Mouse (Mus musculus): ENCODE measurements around the gene Stap1. TPM values are rescaled to one million over a fixed set of nuclear protein-coding genes. Genes with fewer than 3 reads are reported as not detected.

Stap1 gene
- polyA plus RNA-seq, 1 experiment from 2014 or later = 3.9 TPM

DNA sequence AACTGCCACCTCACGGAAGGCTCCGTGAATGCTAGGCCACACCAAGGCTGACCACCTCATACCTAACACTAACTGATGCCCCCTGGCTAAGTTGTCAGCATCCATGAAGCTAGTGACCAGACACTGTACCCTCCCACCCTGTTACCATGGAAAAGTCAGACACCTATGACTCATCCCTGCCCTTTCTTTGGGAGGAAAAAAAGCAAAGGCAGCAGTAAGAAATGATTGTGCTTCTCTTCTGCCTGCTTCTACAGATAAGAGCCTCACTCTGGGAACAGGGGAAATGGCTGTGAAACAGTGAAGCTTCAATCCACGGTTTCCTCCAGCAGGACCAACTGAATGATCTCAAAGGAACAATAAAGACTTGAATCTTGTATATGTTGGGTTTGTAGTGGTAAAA, 3.1 kb upstream of the Stap1 start:
- Histone ChIP-seq H3K27me3 (ENCODE audit: insufficient read depth, low read length) (no peaks in the 10 kb centered on the region), H3K4me2 (ENCODE audit: low read depth, low read length) (no peak overlapping the region), H3K36me3 (replicated peaks; ENCODE audit: insufficient read depth, low read length) (no peaks in the 10 kb centered on the region), H3K4me1 (ENCODE audit: insufficient read depth) (peaks cover 27% of the 10 kb centered on the region), H3K4me3 (ENCODE audit: low read depth, low read length) (no peak overlapping the region), H3K9me3 (ENCODE audit: low read length) (no peaks in the 10 kb centered on the region), H3K27ac (ENCODE audit: low read depth) (peak overlapping the region; percentile 58; the same call in 1 of the 2 replicates), H3K9ac (replicated peaks) (no peak overlapping the region)
- WGBS (ENCODE audit: insufficient replicate concordance) = 25% methylated on average over 3 of the region's 3 CpGs
- no peak for DNase-seq
- ATAC-seq = no peak
- no peak for TF ChIP-seq EP300 (IDR thresholded peaks at IDR 0.05; ENCODE audit: low read depth)
- TF ChIP-seq CTCF (IDR thresholded peaks at IDR 0.05; ENCODE audit: low read depth) = no peak

DNA sequence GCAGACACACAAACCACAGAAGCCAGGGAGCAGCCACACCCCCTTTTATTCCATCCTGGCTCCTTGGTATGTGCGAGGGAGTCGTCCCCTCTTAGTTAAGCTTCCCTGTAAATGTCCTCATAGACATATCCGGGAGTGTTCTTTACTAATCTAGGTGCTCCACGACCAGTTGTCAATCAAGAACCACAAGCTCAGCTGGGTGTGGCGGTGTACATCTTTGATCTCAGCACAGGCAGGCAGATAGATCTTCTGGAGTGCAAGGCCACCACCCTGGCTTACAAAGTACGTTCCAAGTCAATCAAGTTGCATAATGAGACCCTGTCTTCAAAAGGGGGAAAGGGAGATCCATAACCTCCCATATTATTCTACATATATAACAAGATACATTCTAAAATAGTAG, 2.4 kb upstream of the Stap1 start:
- Histone ChIP-seq H3K27ac (ENCODE audit: low read depth) (peak overlapping the region; percentile 58; the same call in 1 of the 2 replicates), H3K4me1 (ENCODE audit: insufficient read depth) (peaks cover 20% of the 10 kb centered on the region), H3K36me3 (replicated peaks; ENCODE audit: insufficient read depth, low read length) (no peaks in the 10 kb centered on the region), H3K4me3 (ENCODE audit: low read depth, low read length) (no peak overlapping the region), H3K27me3 (ENCODE audit: insufficient read depth, low read length) (no peaks in the 10 kb centered on the region), H3K9ac (replicated peaks) (no peak overlapping the region), H3K9me3 (ENCODE audit: low read length) (no peaks in the 10 kb centered on the region), H3K4me2 (ENCODE audit: low read depth, low read length) (no peak overlapping the region)
- DNase-seq (no peak), ATAC-seq (no peak)
- TF ChIP-seq EP300 (IDR thresholded peaks at IDR 0.05; ENCODE audit: low read depth) (no peak), CTCF (IDR thresholded peaks at IDR 0.05; ENCODE audit: low read depth) (no peak)
- WGBS (ENCODE audit: insufficient replicate concordance) = 47% methylated on average over 6 of the region's 6 CpGs

DNA sequence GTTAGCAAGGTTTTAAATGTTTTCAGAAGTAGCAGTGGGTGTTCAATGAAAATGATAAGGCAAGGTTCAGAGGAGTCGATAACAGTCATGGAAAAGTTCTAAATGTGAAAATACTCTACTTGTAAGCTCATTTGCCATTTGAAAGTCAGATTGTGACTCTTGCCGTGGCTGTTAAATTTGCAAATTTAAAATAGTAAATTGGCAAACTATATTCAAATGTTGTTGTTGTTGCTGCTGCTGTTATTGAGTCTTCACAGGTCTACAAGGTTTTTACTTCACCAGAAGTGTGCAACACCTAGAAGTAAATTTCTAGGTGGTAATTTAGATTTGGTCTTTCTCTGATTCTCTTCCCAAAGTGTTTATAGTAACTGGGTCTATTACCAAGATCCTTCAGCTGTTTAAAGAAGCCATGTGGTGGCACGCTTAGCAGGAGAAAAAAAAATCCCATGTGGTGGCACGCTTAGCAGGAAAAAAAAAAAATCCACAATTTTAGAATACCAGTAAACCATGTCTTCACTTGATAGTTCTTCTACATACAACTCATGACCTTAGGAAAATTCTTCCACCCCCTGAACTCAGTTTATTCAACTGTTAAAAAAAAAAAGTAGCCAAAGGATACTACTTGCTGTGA, 1.3 kb downstream of the Stap1 start:
- H3K9me3 ChIP-seq (ENCODE audit: low read length) = no peaks in the 10 kb centered on the region
- no peaks in the 10 kb centered on the region for H3K27me3 ChIP-seq (ENCODE audit: insufficient read depth, low read length)
- no peak overlapping the region for H3K9ac ChIP-seq (replicated peaks)
- peak overlapping the region; percentile 51 for H3K4me2 ChIP-seq (ENCODE audit: low read depth, low read length)
- no peak for ATAC-seq
- H3K4me1 ChIP-seq (ENCODE audit: insufficient read depth) = peaks cover 9% of the 10 kb centered on the region
- no peak for TF ChIP-seq CTCF (IDR thresholded peaks at IDR 0.05; ENCODE audit: low read depth)
- no peak for DNase-seq
- no peaks in the 10 kb centered on the region for H3K36me3 ChIP-seq (replicated peaks; ENCODE audit: insufficient read depth, low read length)
- 0 out of 2 replicates have a peak overlapping the region, but pooled peaks have one; percentile 16 for H3K27ac ChIP-seq (ENCODE audit: low read depth)
- H3K4me3 ChIP-seq (ENCODE audit: low read depth, low read length) = peak overlapping the region; percentile 18; the same call in 1 of the 2 replicates
- 47% methylated on average over 4 of the region's 4 CpGs for WGBS (ENCODE audit: insufficient replicate concordance)

DNA sequence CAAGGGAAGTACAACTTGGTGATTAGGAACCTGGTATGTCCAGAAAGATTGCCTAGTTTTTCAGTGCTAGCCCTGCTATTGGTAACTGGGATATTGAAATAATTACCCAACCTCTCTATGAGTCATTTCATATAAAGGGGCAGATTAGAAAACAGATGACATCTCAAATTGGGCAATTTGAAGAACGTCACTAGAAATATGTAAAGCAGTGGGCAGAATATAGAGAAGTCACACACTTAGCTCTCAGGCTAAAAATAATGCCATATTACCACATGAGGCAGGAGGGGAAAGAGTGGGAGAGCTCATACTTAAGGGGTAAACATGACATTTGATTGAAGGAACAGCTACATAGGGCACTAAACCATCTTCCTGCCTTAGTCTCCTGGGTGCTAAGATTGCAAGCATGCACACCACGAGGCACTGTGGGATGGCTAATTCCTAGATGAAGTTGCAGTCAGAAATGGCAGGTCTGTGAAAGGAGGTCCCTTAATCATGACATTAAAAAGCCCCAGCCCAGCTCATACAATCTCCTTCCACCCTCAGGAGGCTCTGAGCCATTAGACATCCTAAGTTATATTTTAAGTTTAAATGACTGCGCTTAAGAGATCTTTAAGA, 7.3 kb downstream of the Stap1 start:
- H3K27me3 ChIP-seq (ENCODE audit: insufficient read depth, low read length) = no peaks in the 10 kb centered on the region
- H3K27ac ChIP-seq (ENCODE audit: low read depth) = no peak overlapping the region
- H3K9me3 ChIP-seq (ENCODE audit: low read length) = no peaks in the 10 kb centered on the region
- TF ChIP-seq EP300 (IDR thresholded peaks at IDR 0.05; ENCODE audit: low read depth) (no peak), CTCF (IDR thresholded peaks at IDR 0.05; ENCODE audit: low read depth) (no peak)
- DNase-seq (no peak), ATAC-seq (peak; percentile 63)
- H3K9ac ChIP-seq (replicated peaks) = no peak overlapping the region
- 54% methylated on average over 3 of the region's 3 CpGs for WGBS (ENCODE audit: insufficient replicate concordance)
- no peak overlapping the region for H3K4me2 ChIP-seq (ENCODE audit: low read depth, low read length)
- H3K4me1 ChIP-seq (ENCODE audit: insufficient read depth) = no peaks in the 10 kb centered on the region
- no peak overlapping the region for H3K4me3 ChIP-seq (ENCODE audit: low read depth, low read length)
- no peaks in the 10 kb centered on the region for H3K36me3 ChIP-seq (replicated peaks; ENCODE audit: insufficient read depth, low read length)

DNA sequence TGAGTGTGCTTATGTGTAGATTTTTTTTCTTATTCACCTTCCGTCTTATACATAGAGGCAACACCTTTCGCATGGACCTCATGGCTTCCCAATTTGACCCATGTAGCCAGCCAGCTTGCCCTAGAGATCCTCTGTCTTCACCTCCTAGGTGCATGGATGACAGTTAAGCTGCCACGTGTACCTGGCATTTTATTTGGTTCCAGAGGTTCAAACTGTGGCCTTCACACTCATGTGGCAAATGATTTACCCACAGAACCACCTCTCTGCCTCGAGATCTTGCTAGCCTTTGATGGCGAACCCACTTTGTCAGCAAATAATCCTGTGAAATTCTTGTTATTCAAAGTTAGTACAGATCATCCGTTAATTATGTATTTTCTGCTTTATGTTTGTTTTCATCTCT, 12.4 kb downstream of the Stap1 start:
- no peak overlapping the region for H3K4me2 ChIP-seq (ENCODE audit: low read depth, low read length)
- WGBS (ENCODE audit: insufficient replicate concordance) = 74% methylated on average over 6 of the region's 6 CpGs
- no peak for DNase-seq
- ATAC-seq = peak; percentile 87
- H3K9me3 ChIP-seq (ENCODE audit: low read length) = no peaks in the 10 kb centered on the region
- no peaks in the 10 kb centered on the region for H3K36me3 ChIP-seq (replicated peaks; ENCODE audit: insufficient read depth, low read length)
- no peak overlapping the region for H3K27ac ChIP-seq (ENCODE audit: low read depth)
- H3K4me3 ChIP-seq (ENCODE audit: low read depth, low read length) = no peak overlapping the region
- TF ChIP-seq CTCF (IDR thresholded peaks at IDR 0.05; ENCODE audit: low read depth) (no peak), EP300 (IDR thresholded peaks at IDR 0.05; ENCODE audit: low read depth) (no peak)
- no peaks in the 10 kb centered on the region for H3K27me3 ChIP-seq (ENCODE audit: insufficient read depth, low read length)
- no peak overlapping the region for H3K9ac ChIP-seq (replicated peaks)
- H3K4me1 ChIP-seq (ENCODE audit: insufficient read depth) = no peaks in the 10 kb centered on the region

DNA sequence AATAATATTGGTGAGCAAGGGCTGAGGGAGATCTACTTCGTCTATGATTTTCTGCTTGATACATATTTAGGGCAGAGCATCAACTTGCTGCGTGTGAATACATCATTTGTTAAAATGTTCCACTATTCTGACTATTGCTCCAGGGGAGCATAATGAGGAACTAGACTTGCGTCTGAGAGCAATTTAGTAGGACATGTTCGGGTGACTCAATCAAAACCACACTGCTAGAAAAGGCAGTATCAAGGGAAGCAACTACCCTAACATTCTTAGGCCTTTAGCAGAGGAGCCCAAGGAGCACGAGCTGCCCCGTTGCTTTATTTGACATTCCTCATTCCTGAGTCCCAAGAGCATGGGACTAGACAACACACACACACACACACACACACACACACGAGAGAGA, 13.4 kb downstream of the Stap1 start:
- H3K4me2 ChIP-seq (ENCODE audit: low read depth, low read length) = no peak overlapping the region
- H3K36me3 ChIP-seq (replicated peaks; ENCODE audit: insufficient read depth, low read length) = no peaks in the 10 kb centered on the region
- ATAC-seq (no peak), DNase-seq (no peak)
- H3K9me3 ChIP-seq (ENCODE audit: low read length) = no peaks in the 10 kb centered on the region
- no peak overlapping the region for H3K4me3 ChIP-seq (ENCODE audit: low read depth, low read length)
- H3K27me3 ChIP-seq (ENCODE audit: insufficient read depth, low read length) = no peaks in the 10 kb centered on the region
- TF ChIP-seq EP300 (IDR thresholded peaks at IDR 0.05; ENCODE audit: low read depth) = no peak
- TF ChIP-seq CTCF (IDR thresholded peaks at IDR 0.05; ENCODE audit: low read depth) = no peak
- H3K27ac ChIP-seq (ENCODE audit: low read depth) = peak overlapping the region; percentile 4; the same call in 1 of the 2 replicates
- WGBS (ENCODE audit: insufficient replicate concordance) = 52% methylated on average over 7 of the region's 7 CpGs
- no peak overlapping the region for H3K9ac ChIP-seq (replicated peaks)
- no peaks in the 10 kb centered on the region for H3K4me1 ChIP-seq (ENCODE audit: insufficient read depth)

Data from liver, postnatal 0 days (tissue).